Mouse (Mus musculus) embryo, embryonic 10.5 days (tissue): Measurements from ENCODE around the gene Cryz.

Experiments used
- DNase-seq: peaks from one replicate; pipeline ENCODE4 v3.0.0-alpha.2; 2015; ENCODE audit warnings: low spot score

Gene Cryz

GRCm38 (mm10) chr3:154596488-154596933 lies at the start of gene Cryz:
Gene Cryz, plus strand, starts transcription at chr3:154596711.
- DNase-seq: peak; percentile 97

- peak; percentile 62 for DNase-seq
Observed at GRCm38 (mm10) chr3:154547549-154548426, 48.7 kb upstream of the Cryz start.

- peak; percentile 74 for DNase-seq
Observed at GRCm38 (mm10) chr3:154548868-154549301, 47.6 kb upstream of the Cryz start.

GRCm38 (mm10) chr3:154550326-154551034 lies 46.0 kb upstream of the Cryz start:
- DNase-seq: peak; percentile 49

GRCm38 (mm10) chr3:154551035-154551411 lies 45.5 kb upstream of the Cryz start:
- no peak for DNase-seq

GRCm38 (mm10) chr3:154562192-154562591 lies 34.3 kb upstream of the Cryz start:
- DNase-seq: no peak

GRCm38 (mm10) chr3:154565437-154565836 lies 31.1 kb upstream of the Cryz start:
- no peak for DNase-seq

- peak; percentile 46 for DNase-seq
Observed at GRCm38 (mm10) chr3:154570029-154570575, 26.4 kb upstream of the Cryz start.

GRCm38 (mm10) chr3:154570786-154571185 lies 25.7 kb upstream of the Cryz start:
- DNase-seq: peak; percentile 45

- DNase-seq: peak; percentile 94
Observed at GRCm38 (mm10) chr3:154572341-154572972, 24.1 kb upstream of the Cryz start.

GRCm38 (mm10) chr3:154573666-154574065 lies 22.8 kb upstream of the Cryz start:
- no peak for DNase-seq

GRCm38 (mm10) chr3:154577895-154578294 lies 18.6 kb upstream of the Cryz start:
- DNase-seq: no peak

- DNase-seq: no peak
Observed at GRCm38 (mm10) chr3:154584351-154584750, 12.2 kb upstream of the Cryz start.

- DNase-seq: no peak
Observed at GRCm38 (mm10) chr3:154590971-154591370, 5.5 kb upstream of the Cryz start.

GRCm38 (mm10) chr3:154591621-154592020 lies 4.9 kb upstream of the Cryz start:
- no peak for DNase-seq

- no peak for DNase-seq
Observed at GRCm38 (mm10) chr3:154593596-154593995, 2.9 kb upstream of the Cryz start.

GRCm38 (mm10) chr3:154594156-154594555 lies 2.4 kb upstream of the Cryz start:
- no peak for DNase-seq

GRCm38 (mm10) chr3:154596934-154597554 lies 533 bp downstream of the Cryz start, which contains the start of gene Tyw3:
Gene Tyw3, minus strand, starts transcription at chr3:154597104.
- DNase-seq: peak; percentile 97

- DNase-seq: no peak
Observed at GRCm38 (mm10) chr3:154597561-154597960, 1.1 kb downstream of the Cryz start.

GRCm38 (mm10) chr3:154602141-154602540 lies 5.6 kb downstream of the Cryz start:
- no peak for DNase-seq

GRCm38 (mm10) chr3:154604871-154605270 lies 8.4 kb downstream of the Cryz start:
- no peak for DNase-seq

GRCm38 (mm10) chr3:154607896-154608295 lies 11.4 kb downstream of the Cryz start:
- DNase-seq: no peak
